Mouse (Mus musculus): Measurements from ENCODE around the gene Scaf1.

Scaf1 gene

DNA sequence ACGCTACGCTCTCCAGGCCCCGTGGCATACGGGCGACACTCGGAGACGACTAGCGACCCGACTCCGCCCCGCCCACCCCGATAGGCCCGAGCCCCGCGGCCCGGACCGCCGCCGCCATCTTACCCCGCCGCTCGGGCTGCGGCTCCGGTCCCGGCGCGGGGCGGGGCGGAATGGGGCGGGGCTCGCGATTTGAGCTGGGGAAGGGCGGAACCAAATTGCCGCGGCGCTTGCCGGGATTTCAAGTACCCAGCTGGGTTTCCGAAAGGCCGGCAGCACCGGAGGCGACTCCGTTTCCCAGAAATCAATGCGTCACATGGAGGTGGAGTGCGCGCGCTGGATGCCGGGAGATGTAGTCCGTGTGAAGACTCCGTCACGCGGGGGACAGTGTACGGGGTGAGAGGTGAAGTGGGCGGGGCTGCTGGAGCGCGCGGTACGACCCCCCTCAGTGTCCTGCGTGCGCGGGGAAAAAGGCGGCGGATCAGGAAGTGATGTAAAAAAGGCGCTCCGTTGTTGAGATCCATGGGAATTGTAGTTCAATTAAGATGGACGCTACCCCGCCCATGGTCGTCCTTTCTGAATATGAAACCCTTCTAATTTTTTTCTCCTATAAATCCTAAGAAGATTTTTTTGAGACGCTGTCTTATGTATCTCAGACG, at the start of gene Scaf1:
Scaf1 (minus strand) TSS at position 407 of the 656 bp plus-strand sequence.
- DNase-seq (ENCODE audit: low read depth, low spot score): peak; percentile 96

DNA sequence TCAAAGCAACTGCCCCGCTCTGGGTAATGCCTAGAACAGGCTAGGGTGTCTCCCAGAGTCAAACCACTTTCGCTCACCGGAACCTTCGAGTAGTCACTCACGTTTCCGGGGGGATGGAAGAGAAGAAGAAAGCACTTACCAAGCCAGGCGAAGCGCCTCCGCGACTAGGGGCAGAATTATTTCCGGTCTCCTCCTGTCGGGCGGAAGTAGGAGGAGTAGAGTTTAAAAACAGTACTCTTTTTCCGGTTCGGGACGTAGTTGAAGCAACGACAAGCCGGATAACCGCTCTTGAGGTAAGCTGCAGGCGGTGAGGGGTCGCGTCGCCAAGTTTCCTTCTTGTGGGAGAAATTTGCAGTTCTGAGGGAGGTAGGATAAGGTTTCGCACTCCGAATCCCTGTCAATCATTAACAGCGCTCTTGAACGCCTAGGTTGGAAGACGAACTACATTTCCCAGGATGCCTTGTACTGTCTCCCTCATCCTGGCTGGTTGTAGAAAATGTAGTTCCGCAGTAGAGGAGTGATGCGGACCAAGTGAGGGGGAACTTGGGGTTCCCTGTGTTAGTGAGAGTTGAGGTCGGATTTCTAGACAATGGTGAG, 46.2 kb upstream of the Scaf1 start, which contains the start of the genes Nosip and Prrg2:
Nosip (plus strand) TSS at position 191 of the 597 bp plus-strand sequence.
Prrg2 (minus strand) TSS at position 439 of the 597 bp plus-strand sequence.
- DNase-seq (ENCODE audit: low read depth, low spot score): peak; percentile 96

DNA sequence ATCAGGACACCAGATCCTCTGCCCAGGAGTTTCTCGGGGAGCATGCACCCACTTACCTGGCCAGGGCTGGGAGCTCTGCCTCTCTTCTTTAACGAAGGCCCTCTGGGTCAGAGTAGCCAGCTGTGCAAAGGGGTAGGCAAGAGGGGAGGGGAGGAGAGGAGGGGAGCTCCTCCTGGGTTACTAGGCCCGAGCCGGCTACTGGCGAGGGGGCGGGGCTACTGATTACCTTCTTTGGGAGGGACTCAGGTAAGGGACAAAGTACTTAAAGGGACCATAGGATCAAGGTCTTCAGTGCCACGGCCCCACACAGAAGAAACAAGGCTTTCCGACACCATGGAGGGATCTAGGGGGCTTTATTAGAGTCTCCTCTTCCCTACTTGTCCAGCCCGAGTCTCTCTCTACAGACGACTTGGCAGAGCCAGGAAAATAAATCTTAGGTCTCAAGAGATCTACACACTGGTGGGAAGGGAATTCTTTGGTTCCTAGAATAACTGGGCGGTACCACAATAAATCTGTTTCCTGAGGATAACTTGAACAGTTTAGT, 45.4 kb upstream of the Scaf1 start:
- no peak for DNase-seq (ENCODE audit: low read depth, low spot score)

DNA sequence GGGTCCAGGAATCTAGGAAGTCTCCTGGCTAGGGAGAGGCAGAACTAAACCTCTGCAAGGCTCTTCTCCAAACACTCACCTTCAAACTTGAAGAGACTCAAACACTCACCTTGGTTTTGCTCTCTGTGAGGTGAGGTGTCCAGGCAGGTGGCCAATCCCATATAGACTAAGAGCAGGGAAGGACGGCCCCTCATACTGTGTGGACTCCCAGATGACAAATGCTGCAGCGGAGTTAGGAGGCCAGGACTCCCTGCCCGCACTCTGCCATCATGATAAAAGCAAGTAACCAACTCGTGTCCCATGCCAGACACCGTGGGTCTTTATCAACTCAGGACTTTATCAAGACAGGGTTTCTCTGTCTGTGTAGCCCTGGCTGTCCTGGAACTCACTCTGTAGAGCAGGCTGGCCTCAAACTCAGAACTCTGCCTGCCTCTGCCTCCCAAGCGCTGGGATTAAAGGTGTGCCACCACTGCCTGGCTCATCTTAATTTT, 44.5 kb upstream of the Scaf1 start:
- no peak for DNase-seq (ENCODE audit: low read depth, low spot score)

DNA sequence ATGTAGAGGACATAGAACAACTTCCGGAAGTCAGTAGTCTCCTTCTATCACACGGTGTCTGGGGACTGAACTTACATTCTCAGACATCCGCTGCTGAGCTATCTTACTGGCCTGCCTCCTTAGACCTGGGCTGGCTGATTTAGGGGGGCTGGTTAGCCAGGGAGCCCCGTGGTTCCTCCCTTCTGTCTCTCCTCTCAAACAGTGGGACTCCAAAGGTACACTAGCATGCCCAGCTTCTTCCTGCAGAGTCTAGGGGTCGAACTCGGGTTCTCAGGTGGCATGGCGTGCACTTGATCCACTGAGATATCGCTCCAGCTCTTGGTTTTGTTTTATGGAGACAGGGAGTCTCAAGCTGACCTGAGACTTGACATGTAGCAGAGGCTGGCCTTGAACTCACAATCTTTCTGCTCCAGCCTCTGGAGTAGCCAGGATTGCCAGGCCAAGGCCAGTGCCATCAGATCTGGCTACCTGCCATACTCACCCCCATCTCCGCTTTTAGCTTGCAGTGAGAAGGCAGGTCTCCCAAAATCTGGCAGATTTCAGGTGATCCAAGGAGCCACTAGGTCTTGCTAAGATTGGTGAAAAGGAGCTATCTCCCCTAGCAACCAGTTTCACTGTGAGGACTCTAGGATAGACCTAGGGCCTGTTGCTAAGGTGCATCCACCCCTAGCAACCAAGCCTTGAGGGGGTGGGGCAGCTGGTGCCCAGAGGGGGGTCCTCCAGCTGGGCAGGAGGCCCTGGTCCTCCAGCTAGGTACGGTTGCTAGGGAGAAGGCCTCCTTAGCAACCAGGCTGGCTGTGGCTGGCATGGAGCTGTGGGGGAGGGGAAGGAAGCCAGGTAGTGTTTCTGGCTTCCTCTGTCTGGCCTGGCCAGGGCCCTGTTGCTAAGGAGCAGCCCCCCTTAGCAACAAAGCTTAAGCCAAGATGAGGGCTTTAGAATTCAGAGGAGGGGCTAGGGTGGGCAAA, 42.7 kb upstream of the Scaf1 start:
- DNase-seq (ENCODE audit: low read depth, low spot score): no peak

DNA sequence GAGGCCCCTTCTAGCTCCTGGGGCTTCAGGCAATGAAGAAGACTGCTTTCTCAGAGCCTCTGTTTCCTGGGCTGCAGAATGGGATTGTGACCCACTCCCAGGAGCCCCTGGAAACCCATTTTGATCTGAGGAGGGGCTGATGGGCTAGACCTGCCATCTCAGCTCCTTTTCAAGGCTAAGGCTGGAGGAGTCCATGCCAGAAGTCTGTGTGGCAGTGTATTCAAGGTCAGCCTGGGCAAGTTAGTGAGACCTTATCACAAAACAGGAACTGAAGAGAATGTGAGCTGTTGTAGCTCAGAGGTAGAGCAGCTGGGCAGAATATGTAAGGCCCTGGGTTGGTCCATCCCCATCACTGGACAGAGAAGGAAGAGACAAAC, 40.8 kb upstream of the Scaf1 start:
- no peak for DNase-seq (ENCODE audit: low read depth, low spot score)

DNA sequence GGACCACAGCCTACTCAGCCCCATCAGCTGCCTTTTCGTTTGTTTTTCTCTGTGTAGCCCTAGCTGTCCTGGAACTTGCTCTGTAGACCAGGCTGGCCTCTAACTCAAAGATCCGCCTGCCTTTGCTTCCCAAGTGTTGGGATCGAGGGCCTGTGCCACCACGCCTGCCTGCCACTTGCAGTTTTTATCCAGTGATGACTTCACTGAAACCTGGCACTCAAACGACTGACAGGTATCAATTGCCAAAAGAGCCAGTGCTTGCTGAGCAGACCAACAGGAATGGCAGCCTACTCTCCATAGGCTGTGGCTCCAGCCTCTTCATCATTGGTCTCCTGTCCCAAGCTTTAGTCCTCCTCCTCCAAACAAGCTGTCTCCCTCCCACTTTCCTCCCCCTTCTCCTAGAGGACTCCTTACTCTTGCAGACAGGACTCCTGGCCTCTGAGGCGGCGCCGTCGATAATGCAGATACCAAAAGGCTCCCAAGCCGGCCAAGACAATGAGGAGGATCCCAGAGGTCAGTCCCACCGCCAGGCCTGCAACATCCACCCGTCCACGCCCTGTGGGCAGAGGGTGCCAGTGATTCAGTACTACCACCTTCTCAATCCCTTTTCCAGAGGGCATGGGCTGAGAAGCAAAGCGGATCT, 40.3 kb upstream of the Scaf1 start:
- no peak for DNase-seq (ENCODE audit: low read depth, low spot score)

DNA sequence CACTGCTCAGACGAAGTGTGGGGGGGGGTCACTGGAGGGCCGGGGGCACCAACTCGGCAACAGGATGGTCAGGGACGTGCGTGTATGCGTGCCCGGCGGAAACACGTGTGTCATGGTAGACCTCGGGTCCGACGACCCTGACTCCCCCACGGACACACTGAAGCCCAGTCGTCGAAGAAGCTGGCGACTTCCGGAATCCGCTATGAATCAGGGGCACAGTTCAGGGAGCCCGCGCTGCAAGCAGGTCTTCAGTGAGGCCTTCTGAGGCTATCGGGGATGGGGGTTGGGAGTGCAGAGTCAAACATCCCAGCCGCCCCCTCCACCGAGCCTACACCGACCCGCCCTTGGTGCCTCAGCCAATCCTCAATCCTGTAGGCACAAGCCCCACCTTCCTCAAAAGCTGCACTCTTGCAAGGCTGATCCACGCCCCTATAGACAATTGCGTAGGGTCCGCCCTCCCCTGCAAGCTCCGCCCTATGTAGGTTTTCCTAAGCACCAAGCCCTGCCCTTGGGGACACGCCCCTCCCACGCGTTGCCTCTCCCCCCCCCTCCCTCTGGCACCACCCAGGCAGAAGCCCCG, 37.9 kb upstream of the Scaf1 start:
- peak; percentile 60 for DNase-seq (ENCODE audit: low read depth, low spot score)

DNA sequence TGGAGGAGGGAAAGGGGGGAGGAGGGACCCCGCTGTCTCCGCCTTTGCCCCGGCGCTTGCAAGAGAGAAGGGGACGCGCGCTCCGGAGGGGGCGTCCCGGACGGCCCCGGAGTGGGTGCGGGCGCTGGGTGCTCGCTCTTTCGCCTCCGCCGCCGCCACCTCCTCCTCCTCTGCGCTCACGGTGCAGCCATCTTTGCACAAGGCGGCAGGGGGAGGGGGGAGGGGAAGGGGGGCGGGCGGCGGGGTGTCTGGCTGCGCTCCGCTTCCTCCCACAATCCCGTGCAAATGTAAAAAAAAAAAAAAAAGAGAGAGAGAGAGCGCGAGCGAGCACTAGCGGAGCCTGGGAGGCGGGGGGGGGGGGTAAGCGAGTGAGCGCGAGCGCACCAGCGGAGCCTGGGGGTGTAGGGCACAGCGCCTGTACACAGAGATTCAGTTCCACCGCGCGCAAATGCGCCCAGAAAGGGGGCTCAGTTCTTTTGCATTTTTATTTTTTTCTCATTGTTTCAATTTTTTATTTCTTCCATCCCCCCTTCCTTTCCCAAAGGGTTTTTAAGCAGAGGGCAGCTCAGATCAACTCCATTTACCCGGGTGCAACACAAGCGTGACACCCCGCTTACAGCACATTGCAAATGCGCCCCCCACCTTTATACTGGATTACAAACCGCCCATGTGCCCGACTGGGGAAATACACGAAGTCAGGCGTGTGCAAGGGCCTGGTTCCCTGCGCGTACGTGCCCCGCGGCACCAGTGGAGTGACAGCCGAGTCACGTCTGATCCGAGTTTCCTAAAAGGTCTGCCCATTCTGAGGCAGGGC, 37.2 kb upstream of the Scaf1 start:
- DNase-seq (ENCODE audit: low read depth, low spot score): no peak

DNA sequence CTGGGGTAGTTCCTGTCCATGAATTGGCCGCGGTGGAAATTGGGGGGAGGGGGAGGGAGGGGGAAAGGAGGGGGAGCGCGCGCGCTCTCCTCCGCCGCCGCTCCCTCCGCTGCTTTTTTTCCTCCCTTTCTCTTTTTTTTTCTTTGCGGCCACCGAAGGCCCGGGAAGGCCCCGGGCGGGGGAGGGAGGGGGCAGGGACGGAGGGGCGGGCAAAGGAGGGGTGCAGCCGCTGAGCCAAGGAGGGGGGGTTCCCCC, 36.6 kb upstream of the Scaf1 start, which contains the start of gene Prr12:
Prr12 (minus strand) TSS at position 20 of the 255 bp plus-strand sequence.
- no peak for DNase-seq (ENCODE audit: low read depth, low spot score)

DNA sequence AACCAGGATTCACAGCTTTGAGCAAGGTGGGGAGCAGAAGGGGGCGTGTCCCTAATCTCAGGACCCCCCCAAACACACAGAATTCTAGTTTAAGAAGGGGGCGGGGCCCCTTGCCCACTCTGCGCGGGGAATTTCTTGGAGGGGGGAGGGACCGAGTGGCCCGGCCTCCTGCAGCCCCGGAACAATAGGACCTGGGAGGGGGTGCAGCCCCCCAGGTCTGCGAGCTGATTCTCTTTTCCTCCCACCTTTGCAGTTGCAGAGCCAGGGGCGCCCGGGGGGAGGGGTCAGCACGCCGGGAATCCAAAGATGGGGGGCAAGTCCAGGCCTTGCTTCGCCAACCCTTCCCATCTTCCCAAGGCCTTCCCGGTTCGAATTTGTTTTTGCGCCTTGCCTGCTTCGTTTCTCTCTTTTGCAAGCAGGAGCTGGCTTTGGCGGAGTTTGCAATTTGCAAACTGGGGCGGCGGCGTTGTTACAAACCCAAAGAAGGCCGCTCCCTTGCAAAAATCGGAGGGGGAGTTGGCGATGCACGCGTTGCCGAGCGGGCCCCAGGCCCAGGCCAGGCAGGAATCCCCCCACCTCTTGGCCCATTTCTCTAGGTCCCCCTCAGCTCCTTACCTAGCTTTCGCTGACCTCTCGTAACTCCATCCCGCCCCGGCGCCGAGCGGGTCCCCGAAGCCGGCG, 36.2 kb upstream of the Scaf1 start:
- DNase-seq (ENCODE audit: low read depth, low spot score): no peak

DNA sequence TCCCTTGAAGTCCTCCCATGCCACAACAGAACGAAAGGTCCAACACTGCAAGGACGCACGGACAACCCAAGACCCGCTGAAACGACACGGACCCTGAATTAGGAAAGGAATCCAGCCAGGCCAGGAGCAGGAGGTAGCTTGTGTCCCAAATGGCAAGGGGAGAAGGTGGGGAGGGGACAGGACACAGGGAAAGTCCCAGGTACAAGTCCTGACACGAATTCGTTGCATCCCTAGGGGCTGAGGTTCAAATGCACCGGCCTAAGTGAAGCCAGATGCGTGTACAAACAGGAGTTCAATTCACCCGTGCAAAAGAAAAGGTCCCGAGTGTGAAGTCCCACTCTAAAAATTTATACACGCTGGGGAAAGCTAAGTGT, 35.4 kb upstream of the Scaf1 start:
- no peak for DNase-seq (ENCODE audit: low read depth, low spot score)

DNA sequence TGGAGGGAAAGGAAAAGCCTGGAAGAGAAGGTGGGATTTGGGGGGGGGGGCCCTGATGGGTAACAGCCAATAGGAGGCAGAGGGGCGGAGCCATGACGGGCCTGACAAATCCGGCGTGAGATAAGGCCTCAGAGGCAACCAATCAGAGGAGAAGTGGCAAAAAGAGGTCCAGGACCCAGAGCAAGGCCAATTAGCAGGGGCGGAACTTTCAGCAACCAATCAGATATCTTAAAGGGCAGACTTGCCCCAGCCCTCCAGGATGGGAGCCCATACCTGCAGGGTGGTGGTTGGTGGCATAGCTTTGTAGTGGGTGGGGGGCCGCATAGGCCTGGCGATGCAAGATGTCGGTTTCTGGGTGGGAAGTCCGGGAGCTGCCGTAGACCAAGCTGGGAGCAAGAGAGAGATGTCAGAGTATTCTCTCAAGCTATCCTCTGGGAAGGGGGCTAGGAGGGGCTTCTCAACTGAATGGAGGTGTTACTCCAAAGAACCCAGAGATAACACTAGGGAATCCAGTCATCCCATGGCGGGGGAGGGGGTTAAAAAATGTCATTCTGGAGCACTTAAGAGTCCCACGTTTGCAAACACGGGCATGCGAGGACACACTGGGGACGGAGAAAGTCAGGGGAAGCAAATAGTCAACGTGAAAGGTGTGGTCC, 34.9 kb upstream of the Scaf1 start:
- DNase-seq (ENCODE audit: low read depth, low spot score): no peak

DNA sequence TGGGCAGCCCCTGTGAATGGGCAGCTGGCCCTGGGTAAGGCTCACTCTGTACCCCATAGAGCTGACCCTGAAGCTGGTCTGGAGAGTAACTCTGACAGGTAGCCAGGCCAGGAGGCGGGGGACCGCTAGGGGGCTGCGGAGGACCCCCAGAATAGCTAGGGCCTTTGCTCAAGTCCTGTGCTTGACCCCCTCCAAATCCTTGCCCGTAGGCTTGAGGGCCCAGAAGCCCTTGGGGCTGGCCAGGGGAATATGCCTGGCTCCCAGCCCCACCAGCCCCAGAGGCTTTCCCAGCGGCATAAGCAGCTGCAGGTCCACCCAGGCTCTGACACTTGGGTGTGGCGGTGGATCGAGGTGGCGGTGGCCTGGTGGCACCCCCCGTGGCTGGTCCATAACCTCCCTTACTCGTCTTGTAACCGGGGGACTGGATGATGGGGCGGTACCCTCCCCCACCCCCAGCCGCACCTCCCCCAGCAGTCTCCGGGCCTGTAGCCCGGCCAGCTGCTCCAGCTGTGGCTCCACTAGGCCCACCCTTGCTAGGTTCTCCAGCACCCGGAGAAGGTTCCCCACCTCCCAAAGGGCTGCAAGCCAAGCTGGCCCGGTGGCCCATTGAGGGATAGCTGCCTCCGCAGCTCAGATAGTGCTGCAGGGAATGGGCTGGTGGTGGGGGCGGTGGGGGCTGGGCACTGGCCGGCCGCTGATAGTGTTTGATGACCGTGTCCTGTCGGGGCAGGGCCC, 32.9 kb upstream of the Scaf1 start:
- no peak for DNase-seq (ENCODE audit: low read depth, low spot score)

DNA sequence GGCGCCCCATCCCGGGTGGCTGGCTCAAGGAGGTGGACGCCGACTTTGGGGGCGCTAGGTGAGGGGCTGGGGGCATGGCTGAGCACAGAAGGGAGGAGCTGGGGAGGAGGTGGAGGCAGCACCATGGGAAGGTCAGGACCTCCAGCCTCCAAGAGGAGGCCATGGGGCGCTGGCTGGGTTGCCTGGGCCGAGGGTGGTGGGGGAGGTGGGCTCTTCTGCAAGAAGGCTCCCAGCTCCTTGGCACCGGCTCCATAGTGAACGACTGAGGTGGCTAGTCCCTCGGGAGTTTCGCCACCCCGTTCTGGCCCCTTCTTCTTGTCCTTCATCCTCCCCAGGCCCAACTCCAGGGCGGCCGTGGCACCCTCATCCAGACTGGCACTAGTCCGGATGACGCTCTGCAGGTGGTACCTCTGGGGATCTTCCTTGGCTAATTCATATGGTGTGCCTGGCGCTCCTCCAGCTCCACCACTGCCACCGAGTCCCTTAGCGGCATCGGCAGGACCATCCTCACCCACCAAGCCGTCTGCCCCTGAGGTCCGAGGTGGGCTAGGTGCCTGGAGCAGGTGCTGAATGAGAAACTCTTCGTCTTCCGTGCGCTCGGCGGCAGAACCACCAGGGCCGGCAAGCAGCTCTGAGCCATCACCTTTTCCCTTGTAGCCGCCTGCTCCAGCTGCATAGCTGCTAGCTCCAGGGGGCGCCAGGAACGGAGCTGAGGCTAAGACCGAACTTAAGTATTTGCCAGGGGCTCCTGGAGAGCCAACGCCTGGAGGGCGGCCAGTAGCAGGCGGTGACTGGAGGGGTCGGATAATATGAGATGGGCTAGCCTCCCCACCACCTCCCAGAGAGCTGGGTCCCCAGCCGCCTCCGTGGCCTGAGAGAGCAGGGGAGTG, 32.1 kb upstream of the Scaf1 start:
- no peak for DNase-seq (ENCODE audit: low read depth, low spot score)

DNA sequence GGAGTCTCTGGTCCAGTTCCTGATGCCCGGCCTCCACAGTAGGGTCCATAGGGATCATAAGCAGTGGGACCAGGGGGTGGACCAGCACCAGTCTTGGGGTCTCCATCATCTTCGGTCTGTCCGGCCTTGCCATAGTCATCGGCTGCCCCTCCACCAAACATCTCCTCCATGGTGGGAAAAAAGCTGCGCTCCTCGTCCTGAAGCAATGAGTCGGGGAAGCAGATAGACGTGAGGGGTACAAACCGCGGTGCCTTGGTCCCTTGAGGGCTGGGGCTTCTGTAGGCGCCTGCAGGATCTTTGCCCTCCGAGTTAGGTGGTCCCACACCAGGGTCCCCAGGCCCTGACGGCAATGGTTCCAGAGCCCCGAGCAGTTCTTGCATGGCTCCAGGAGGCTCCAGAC, 31.3 kb upstream of the Scaf1 start:
- DNase-seq (ENCODE audit: low read depth, low spot score): no peak

DNA sequence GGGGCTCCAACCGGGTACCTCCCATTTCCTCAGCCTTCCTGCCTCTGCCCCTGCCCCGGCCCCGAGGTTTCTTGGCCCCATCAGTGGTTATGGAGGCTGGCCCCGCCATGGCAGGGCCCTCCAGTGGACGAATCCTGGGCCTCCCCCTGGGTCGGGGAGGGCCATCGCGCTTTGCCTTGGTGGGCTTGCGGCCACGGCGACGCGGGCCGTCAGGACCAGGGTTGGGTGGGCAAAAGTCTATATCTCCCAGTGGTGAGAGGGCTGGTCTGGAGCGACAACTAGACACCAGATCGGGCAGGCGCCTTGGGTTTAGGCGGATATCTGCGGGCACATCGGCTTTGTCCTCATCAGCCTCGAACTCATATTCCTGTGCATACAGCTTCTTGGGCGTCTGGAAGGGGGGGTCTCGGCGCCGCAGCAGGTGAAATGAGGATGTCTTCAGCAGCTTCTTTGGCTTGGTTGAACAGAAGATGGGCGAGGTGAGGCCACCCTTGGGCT, 30.7 kb upstream of the Scaf1 start:
- DNase-seq (ENCODE audit: low read depth, low spot score): no peak

All from c-Kit-negative CD71-positive TER-119-positive erythroid progenitor cells, embryonic 14.5 days (primary cell).